Mouse (Mus musculus) E14TG2a.4 (cell line): ENCODE data around the gene Mpzl2.

Experiments used
- CTCF ChIP-seq: conservative IDR thresholded peaks from 2 replicates; pipeline ENCODE4 v1.5.1; 2014; ENCODE audit warnings: low read length
- NANOG ChIP-seq: IDR thresholded peaks from 2 replicates; pipeline ENCODE4 v1.6.1; 2014; ENCODE audit warnings: borderline replicate concordance, low read length, mixed read lengths
- POU5F1 ChIP-seq: IDR thresholded peaks from 2 replicates; pipeline ENCODE4 v1.6.1; 2014; ENCODE audit warnings: low read length, borderline replicate concordance

- no peak for TF ChIP-seq CTCF
- TF ChIP-seq POU5F1 = no peak
- no peak for TF ChIP-seq NANOG
Measured at GRCm38 (mm10) chr9:45084556-45084955, 45.0 kb downstream of the Mpzl2 start.
